Mouse (Mus musculus) brain, embryonic 18.5 days (tissue): ENCODE measurements around the gene Saxo2.
A peak's percentile ranks its signal among the peaks of the same experiment; 100 is the strongest.

Experiments
- DNase-seq: peaks from one replicate; pipeline ENCODE4 v3.0.0-alpha.2; 2012; ENCODE audit warnings: low read depth, low spot score

The Saxo2 gene

DNA sequence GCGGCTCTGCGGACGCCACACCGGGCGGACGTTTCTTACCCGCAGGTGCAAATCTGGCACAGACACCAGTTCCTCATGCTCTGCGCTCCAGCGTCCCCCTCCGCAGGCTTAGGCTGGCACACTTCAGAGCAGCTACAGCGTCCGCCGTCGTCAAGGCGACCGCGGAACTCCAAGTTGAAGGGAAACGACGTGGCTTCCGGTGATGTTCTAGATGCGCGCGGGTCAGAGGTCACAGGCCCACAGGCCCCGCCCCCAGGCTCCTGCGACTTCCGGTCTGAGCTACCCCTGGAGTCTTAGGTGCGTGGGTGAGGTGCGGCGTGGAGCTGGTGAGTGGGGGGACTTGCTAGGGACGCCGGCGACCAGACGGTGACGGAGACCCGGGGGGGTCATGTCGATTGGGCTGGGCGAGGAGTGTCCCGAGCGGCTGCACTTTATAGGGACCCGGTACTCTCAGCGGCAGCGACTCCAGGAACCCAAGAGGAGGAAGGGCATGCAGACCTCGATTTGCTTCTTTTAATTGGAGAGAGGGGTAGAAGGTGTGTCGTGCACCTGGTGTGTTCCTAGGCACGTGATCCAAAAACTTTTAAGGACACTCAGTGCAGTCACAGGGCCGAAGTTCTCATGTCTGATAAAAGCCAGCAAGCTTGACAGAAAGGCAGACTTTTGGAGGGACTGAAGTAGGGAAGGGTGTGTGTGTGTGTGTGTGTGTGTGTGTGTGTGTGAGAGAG is at the start of gene Saxo2, which contains the start of gene Efl1:
Gene Saxo2, minus strand, starts transcription at position 176 of the 728 bp plus-strand sequence.
Gene Efl1, plus strand, starts transcription at position 262 of the 728 bp plus-strand sequence.
- peak; percentile 81 for DNase-seq

DNA sequence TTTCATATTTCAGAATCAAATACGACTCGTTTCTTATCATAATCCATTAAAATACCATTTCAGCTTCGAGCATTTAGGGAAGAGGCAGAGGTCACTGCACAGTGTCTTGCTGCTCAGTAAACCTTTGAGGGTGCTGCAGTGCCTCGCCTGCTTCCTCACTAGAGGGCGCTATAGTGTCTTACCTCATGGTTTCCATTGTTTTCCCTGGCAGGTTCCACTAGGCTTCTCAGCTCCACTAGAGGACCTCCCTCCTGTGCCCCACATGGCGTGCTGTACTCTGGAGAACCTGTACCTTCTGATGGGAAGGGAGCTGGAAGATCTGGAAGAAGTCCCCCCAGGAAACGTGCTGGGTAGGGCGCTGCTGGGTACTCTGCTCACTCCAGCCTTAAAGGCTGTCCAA is 49.3 kb upstream of the Saxo2 start:
- DNase-seq = no peak

DNA sequence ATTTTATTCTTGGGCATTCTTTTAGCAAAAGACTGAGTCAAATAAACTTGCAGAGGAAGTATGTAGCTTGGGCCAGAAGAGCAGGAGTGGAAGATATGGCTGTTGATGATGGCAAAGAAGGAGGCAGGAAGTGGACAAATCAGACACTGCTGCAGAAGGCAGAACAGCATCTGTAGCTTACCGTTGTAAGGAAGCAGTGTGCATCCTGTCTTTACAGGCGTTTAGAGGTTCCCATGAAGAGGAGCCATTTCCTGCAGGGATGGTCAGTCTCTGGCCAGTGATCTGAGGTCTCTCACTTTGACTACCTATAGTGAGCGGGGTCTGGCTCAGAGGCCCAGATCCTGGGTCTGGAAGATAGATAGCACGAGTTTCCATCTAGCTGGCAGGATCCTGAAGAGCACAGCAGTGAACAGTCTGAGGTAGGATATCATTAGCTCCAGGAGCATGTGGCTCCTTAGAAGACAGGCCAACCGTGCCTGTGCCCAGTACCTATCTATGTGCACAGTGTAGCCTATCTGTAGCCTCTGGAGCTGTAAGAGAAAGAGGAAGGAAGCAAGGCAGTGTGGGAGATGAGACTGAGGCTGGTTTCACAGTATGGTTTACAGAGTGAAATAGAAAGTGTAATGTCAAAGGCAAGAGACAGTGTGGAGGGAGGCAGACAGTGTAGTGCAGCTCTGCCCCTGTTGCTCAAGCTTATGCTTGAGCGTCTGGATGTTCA is 42.9 kb upstream of the Saxo2 start:
- no peak for DNase-seq

GRCm38 (mm10) chr7:82688736-82689135 is 40.4 kb upstream of the Saxo2 start:
- no peak for DNase-seq

- DNase-seq = no peak
Observed at GRCm38 (mm10) chr7:82679901-82680300, 31.6 kb upstream of the Saxo2 start.

- DNase-seq = no peak
Observed at GRCm38 (mm10) chr7:82676834-82677233, 28.5 kb upstream of the Saxo2 start.

GRCm38 (mm10) chr7:82676001-82676400 is 27.7 kb upstream of the Saxo2 start:
- no peak for DNase-seq

DNA sequence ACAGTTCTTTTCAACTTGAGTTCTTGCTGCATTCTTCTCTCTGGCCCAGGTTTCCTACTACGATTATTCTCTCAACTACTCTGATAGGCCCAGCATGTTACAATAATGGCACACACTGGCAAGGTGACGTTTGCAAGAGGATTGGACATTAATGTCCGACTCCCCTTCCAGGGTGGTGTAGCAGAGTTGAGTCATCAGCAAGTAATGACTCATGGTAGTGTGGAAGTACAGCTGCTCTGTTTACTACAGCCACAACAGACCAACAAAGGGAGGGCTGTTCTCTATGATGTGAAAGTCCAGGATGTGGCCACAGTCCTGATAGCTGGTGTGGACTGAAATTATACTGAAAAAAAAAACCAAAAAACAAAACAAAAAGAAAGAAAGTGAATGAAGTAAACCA is 16.3 kb upstream of the Saxo2 start:
- DNase-seq = no peak

GRCm38 (mm10) chr7:82649081-82649445 is 735 bp upstream of the Saxo2 start:
- no peak for DNase-seq

DNA sequence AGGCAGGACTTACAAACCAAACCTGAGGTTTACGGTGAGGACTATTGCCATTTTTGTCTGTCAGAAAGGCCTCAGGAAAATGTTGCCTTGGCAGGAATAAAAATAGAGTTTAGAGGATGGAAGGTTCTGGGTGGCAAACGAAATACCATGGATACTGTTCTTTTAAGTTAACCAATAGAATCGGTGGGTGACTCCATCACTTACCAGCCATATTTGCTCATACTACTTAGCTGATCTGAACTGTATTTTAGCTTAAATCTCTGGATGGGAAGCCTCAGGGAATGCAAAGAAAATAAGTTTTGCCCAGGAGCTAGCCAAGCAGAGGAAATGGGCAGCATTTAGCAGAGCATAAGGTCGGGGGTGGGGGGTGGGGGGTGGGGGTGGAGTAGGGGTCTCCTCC is 419 bp downstream of the Saxo2 start:
- DNase-seq = no peak

GRCm38 (mm10) chr7:82647183-82647582 is 1.1 kb downstream of the Saxo2 start:
- no peak for DNase-seq

- DNase-seq = no peak
Observed at GRCm38 (mm10) chr7:82625342-82625741, 23.0 kb downstream of the Saxo2 start.

DNA sequence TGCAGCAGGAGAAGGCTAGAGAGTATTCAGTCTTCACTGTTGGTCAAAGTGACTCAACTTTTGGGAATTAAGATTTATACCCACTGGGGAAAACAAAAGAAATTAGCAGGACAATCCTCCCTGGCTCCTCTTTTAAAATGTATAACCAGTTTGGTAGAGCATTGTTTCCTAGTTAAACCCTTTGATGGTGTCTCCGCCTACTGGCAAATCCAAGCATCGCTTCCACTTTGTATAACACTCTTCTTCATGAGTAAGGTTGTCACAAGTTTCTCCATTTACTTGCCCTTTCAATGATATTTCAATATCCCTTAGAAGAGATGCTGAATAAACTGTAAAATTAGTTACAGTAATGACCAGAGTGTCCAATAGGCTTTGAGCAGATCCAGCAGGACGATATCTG is 38.7 kb downstream of the Saxo2 start:
- no peak for DNase-seq

GRCm38 (mm10) chr7:82605425-82605824 is 42.9 kb downstream of the Saxo2 start:
- no peak for DNase-seq

- DNase-seq = no peak
Observed at GRCm38 (mm10) chr7:82602008-82602407, 46.3 kb downstream of the Saxo2 start.

DNA sequence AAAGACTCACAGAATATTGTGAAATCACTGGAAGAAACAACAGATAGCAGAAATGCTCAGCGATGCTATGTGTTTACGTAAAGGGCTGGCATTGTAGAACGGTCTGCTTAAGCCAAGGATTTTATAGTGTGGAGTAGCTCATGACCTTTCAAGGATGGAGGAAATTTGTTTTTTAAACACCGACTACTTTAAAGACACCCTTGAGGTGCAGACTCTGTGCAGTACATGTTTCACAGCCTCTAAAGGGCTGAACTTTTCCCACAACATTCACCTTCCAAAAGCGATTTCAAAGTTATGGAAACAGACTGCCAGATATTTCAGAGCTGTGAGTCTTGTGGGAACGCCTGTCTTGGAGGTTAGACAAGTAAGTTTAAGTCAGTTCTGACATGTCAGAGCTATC is 57.4 kb downstream of the Saxo2 start:
- no peak for DNase-seq
